Mouse (Mus musculus) yolk sac, embryonic 10.5 days (tissue): ENCODE results near the gene Tmem108.

Experiments
- DNase-seq: peaks from one replicate; pipeline ENCODE4 v3.0.0-alpha.2; 2017; ENCODE audit warnings: low spot score

The Tmem108 gene

GRCm38 (mm10) chr9:103721081-103721480 lies 40.6 kb downstream of the Tmem108 start:
- DNase-seq = no peak

- DNase-seq = no peak
These were observed 41.6 kb downstream of the Tmem108 start for GRCm38 (mm10) chr9:103720021-103720420.

- no peak for DNase-seq
These were observed 45.6 kb downstream of the Tmem108 start for GRCm38 (mm10) chr9:103716002-103716401.

- no peak for DNase-seq
These were observed 46.3 kb downstream of the Tmem108 start for GRCm38 (mm10) chr9:103715352-103715751.

- no peak for DNase-seq
These were observed 48.4 kb downstream of the Tmem108 start for GRCm38 (mm10) chr9:103713230-103713629.

- no peak for DNase-seq
These were observed 48.9 kb downstream of the Tmem108 start for GRCm38 (mm10) chr9:103712711-103713110.

- DNase-seq = peak; percentile 15
These were observed 51.9 kb downstream of the Tmem108 start for GRCm38 (mm10) chr9:103709694-103710093.

- no peak for DNase-seq
These were observed 53.0 kb downstream of the Tmem108 start for GRCm38 (mm10) chr9:103708514-103709173.

- DNase-seq = no peak
These were observed 53.8 kb downstream of the Tmem108 start for GRCm38 (mm10) chr9:103707857-103708256.

GRCm38 (mm10) chr9:103707000-103707790 lies 54.4 kb downstream of the Tmem108 start:
- no peak for DNase-seq

- DNase-seq = no peak
These were observed 55.9 kb downstream of the Tmem108 start for GRCm38 (mm10) chr9:103705717-103706116.

GRCm38 (mm10) chr9:103703014-103703413 lies 58.6 kb downstream of the Tmem108 start:
- DNase-seq = no peak

- no peak for DNase-seq
These were observed 59.2 kb downstream of the Tmem108 start for GRCm38 (mm10) chr9:103702452-103702851.

- no peak for DNase-seq
These were observed 60.2 kb downstream of the Tmem108 start for GRCm38 (mm10) chr9:103701448-103701847.

- no peak for DNase-seq
These were observed 61.4 kb downstream of the Tmem108 start for GRCm38 (mm10) chr9:103700240-103700639.

- no peak for DNase-seq
These were observed 64.7 kb downstream of the Tmem108 start for GRCm38 (mm10) chr9:103696967-103697366.

- DNase-seq = no peak
These were observed 67.8 kb downstream of the Tmem108 start for GRCm38 (mm10) chr9:103693826-103694225.

- peak; percentile 32 for DNase-seq
These were observed 68.9 kb downstream of the Tmem108 start for GRCm38 (mm10) chr9:103692699-103693098.

GRCm38 (mm10) chr9:103691847-103692246 lies 69.8 kb downstream of the Tmem108 start:
- no peak for DNase-seq

GRCm38 (mm10) chr9:103690446-103690845 lies 71.2 kb downstream of the Tmem108 start:
- no peak for DNase-seq

GRCm38 (mm10) chr9:103689697-103690096 lies 71.9 kb downstream of the Tmem108 start:
- no peak for DNase-seq

- no peak for DNase-seq
These were observed 72.6 kb downstream of the Tmem108 start for GRCm38 (mm10) chr9:103689006-103689405.

- DNase-seq = no peak
These were observed 74.5 kb downstream of the Tmem108 start for GRCm38 (mm10) chr9:103687130-103687529.
